Mouse (Mus musculus) lung, adult 18-20 months (tissue): ENCODE data around the gene Myh1.

Source experiments
- DNase-seq, 2 experiments: peaks; one replicate each; pipeline ENCODE4 v3.0.0; 2022; ENCODE audit warnings: mixed read lengths in 2 of 2

Myh1 gene

DNA sequence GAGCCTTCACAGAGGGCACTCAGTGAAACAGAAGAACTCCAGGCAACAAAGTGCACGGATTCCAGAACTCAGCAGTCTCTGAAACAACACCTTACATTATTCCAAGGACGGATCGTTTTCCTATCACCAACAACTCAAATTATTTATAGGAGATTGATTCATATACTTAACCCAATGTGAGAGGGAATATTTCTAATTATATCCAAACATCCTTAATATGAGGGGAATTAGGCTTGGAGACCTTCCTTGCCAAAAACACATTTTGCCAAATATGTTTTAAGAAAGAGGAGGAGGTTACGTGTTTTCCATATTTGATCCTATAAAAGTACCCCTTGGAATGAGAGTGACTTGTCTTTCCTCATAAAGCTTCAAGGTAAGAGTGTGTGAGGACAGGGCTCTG is at the start of gene Myh1:
Myh1 (plus strand) TSS at position 301 of the 400 bp plus-strand sequence.
- no peak for DNase-seq

DNA sequence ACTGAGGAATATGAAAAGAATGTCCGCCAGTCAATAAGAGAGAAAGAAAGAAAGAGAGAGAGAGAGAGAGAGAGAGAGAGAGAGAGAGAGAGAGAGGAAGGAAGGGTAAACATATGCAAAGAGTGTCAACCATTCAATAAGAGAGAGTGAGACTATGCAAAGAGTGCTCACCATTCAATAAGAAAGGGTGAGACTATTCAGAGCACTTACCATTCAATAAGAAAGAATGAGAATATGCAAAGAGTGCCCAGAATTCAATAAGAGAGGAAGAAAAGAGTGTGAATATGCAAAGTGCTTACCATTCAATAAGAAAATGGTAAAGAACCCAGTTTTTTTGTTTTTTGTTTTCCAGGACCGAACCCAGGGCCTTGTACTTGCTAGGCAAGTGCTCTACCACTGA is 49.6 kb upstream of the Myh1 start:
- DNase-seq = no peak

DNA sequence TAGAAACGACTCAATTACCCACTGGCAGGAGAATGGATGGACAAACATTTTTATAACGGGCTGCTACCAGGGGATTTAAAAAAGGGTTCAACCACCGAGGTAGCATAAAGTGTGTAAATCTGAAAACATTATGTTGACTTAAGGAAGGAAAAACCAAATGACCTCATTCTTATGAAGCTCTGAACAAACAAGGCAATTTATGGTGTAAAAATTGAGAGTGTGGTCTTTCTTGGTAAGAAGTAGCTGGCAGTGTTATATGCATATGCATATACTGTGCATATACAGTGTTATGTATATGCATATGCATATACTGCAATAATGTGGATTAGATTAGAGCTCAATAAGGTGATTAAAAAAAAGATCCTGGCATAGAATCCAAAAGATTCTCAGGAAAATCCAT is 48.7 kb upstream of the Myh1 start:
- DNase-seq = no peak

DNA sequence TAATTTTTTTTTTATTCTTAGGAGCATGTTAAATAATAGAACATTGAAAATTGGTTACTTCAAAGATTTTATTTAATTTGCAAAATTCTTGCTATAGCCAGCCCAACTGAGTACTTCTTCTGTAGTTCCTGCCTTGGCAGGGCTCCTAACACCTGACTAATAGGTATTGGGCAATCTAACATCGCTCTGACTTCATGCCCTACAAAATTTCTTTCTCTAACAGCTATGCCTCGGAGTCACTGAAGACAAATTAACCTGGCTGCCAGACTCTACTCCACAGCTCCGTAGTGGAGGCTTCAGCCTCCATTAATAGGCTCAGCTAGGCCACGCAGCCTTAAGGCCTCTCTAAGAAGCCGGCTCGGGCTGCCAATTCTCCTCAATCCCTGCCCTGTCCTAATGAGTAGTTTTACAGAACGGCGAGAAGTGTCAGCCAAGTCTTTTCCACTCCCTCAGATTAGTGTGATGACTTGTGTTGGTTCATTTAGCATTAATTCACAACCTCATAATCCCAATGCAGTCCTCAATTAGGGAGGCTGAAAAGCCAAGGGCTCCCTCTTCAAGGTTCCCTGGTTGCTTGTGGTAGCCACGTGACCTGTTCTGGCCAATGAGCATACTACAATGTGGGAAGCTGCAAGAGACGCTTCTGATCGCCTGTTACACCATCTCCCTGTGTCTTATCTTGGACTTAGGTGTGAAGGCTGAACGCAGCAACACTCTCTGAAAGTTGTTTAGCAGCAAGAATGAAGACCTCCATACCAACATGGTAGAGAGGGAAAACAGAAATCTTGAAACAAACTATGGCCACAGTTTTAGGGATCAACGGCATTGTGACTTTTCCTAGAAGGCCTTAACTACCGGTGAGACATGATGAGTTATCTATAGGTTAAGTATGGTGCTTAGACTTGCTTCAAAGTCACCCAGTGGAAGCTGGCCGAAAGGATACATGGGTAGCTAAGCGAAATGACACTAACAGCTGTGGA is 47.9 kb upstream of the Myh1 start:
- peak in 1 of 2 experiments; percentile 5 for DNase-seq

DNA sequence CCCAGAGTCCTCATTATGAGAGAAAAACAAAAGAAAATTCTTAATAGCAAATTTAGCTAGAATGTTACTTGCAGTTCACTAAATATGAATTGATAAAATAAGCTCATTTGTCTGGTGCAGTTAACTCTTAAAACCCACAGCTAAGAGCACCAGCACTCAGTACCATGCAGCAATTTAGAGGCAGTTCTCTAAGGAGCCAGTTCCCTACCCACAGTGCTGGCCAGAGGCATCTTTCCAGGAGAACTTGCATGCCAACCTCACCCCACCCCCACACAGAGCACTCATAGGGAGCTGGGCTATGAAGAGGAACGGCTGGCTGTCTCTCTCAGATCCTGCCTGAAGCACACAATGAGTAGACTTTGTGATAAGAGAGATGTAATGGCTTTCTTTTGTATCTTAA is 46.7 kb upstream of the Myh1 start:
- peak in 1 of 2 experiments; percentile 2 for DNase-seq

DNA sequence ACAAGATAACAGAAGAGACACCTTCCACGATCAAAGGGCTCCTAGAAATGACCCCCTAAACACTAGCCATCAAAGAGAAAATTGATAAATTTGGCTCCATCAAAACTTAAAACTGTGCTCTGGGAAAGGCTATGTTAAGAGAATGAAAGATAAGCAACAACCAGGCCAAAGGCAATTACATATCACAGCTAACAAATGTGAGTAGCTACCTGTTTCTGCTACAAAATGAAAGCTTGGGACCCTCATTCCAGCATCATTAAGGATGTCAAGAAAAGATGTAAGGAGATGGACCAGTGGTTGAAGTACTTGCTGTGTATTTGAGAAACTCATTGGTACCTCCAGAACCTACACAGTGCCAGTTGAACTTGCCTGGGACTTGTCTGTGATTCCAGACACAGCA is 46.0 kb upstream of the Myh1 start:
- no peak for DNase-seq

DNA sequence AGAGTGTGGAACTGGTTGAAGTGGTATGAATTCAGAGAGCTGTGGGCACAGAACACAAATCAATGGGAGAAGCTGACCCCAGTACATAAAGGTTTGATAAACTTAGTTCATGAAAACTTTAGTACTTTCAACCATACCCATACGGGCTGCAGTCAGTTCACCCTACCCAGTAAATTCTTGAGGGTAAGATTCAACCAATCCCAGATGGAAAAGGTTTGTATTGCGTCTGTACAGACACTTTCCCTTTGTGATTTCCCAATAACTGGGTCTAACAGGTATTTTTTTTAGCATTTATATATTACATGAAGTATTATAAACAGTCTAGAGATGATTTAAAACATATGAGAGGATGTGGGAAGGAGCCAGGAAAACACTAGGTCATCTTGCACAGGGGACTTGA is 44.2 kb upstream of the Myh1 start:
- no peak for DNase-seq

DNA sequence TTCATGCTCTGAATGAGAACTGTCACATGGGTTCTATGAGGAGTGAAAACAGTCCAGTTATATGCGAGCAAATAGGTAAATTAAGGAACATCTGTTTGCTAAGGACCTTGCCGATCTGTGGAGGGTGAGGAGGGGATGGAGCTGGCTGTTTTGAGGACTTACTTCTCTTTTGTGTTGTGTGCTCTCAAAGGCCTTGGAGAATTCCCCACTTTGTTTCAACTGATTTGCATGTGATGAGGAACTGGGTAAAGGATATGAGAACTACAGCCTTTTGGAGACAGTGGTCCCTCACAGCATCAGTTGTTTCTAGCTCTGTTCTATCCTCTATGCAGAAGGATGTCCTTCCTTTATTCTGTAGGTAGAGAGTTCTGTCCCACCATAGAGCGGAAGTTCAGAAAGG is 39.7 kb upstream of the Myh1 start:
- no peak for DNase-seq

DNA sequence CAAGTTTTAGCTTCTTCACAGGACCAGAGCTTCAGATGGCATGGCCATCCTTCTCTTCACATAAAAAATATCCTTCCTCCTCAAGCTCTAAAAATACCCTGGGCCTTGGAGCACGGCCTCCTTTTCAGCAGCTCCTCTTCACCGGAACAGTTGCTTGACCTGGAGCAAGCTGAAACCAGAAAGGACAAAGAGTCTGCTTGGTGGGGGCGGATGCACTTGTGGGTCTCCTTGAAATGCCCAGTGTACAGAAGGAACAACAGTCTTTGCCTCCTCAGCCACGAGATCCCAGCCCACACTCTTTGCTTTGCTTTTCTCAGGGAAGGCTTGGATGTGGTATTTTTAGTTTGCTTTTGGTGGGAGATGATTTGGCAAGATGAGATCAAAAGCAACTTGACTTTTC is 36.2 kb upstream of the Myh1 start:
- DNase-seq = no peak

DNA sequence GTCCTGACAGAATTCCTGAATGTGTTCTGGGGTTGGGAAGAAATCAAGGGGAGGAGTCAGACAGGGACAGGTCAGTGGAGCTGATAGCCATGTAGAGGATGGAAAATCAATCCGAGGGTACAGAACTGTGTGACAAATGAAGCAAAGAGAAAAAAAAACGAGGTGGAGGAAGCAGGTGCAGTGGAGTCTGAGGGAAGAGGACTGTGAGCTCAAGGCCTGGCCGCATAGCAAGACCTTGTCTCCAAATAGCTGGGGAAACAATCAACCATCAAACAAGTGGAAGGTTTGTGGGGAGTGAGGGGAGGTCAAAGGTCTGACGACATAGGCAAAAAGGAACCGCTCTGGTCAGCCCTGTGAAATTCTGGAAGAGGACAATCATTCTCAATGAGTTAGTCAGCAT is 35.0 kb upstream of the Myh1 start:
- no peak for DNase-seq

DNA sequence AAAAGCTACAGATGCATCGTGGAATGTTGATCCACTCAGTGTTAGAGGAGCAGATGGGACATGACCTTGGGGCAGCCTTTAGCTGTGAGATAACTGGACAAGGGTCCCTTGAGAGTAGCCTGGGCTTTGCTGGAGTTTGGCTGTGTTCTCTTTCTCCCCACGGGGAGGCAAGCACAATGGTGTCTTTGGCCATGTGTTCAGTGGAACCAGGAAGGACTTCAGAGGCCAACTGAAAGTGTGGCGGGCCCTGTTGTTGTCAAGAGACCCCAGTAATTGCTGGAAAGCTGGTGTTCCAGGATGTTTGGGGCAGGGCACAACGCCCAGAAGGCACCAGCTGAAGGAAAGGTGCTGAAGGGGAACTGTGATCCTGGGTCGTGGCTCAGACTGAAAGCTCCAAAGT is 30.6 kb upstream of the Myh1 start:
- no peak for DNase-seq

DNA sequence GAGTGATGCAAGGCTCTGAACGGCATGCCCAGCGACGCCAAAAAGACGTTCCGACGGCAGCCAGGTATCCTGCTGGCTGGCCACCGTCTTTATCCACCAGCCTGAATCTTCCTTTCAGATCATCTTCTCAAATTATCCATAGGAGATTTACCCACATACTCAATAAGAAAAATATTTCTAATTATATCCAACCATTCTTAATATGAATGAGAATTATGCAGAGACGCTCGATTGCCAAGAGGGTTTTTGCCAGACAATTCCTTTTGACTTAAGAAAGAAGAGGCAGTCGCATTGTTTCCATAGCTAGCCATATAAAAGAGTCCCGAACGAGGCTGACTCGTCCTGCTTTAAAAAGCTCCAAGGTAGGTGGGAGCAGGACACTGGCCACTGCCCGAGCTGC is 29.1 kb upstream of the Myh1 start, which contains the start of gene Myh2:
Myh2 (plus strand) TSS at position 301 of the 400 bp plus-strand sequence.
- no peak for DNase-seq

DNA sequence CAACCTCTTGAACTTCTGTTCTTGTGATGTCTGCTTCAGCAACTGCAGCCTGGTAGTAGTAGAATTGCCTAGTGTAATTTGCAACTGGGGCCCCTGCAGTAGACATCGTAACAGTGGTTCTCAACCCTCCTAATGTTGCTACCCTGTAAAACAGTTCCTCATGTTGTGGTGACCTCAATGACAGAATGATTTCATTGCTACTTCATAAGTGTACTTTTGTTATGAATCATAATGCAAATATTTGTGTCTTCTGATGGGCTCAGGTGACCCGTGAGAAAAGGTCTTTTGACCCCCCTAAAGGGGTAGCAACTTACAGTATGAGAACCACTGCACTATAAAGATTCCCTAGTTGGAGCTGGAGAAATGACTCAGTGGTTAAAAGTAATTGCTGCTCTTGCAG is 27.4 kb upstream of the Myh1 start:
- no peak for DNase-seq

DNA sequence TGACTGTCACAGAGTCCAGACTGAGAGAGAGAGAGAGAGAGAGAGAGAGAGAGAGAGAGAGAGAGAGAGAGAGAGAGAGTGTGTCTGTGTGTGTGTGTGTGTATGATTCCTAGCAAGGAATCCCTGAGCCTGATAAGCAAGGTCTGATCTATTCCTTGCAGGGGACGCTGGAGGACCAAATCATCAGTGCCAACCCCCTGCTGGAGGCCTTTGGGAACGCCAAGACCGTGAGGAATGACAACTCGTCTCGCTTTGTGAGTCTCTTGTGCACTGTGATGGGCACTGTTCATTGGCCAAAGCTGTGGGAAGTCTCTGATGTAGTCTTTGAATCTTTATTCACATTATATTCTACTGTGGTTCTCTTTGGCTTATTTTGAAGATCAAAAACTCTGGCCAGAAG is 23.5 kb upstream of the Myh1 start:
- no peak for DNase-seq

DNA sequence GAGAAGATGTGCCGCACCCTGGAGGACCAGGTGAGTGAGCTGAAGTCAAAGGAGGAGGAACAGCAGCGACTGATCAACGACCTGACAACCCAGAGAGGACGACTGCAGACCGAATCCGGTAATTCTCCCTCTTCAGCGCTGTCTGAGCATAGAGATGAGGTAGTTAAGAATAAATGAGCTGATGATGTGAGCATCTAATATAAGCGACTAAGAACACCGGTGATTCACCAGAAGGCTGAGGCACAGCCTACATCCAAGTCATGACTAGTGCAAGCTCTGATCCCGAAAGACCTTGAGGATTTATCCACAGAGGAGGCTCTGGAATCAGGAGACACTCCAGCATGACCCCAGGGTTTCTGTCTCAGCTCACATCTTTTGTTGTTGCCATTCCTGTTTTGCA is 9.5 kb upstream of the Myh1 start:
- DNase-seq = no peak

DNA sequence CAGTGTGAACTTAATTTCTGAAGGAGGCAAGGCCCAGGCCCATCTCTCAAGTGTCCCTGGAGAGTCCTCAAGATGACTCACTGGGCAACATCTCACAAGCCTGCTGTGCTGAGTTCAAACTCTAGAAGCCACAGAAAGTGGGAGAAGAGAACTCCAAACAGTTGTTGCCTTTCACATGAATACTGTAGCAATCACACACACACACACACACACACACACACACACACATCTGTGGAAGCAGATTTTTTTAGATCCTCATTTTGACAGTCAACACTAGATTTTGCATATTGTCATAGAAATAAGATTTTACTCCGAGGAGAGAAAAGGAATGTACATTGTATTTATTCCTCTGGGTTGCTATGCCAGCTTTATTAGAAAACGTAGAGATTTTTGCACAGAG is 9.0 kb upstream of the Myh1 start:
- no peak for DNase-seq

DNA sequence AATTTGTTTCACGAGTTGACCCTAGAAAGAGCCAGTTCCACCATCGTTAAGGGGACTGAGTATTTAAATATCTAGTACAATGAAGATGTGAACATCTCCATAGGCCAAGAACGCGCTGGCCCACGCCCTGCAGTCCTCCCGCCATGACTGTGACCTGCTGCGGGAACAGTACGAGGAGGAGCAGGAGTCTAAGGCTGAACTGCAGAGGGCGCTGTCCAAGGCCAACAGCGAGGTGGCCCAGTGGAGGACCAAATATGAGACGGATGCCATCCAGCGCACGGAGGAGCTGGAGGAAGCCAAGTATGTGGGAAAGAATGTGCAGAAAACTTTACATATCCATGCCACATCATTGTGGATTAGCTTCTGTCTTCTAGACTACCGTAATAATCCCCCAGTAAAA is 8.4 kb upstream of the Myh1 start:
- DNase-seq = no peak

DNA sequence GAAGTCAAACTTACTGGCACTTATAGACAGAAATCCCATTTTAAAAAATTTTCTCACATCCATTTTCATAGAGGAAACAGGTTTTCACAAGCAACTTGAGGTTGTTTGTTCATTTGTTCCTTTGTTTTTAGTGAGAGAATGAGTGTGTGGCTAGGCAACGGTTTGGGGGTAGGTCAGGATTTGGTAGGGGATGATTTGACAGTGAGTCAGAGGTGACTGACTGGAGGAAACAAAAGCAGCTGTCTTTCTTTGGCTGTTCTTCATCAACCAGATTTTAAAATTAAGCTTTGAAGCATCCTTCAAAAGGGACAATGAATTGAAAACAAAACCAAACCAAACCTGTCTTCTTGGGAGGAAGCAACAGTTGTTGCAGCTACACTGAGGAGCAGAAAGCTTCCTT is 531 bp upstream of the Myh1 start:
- no peak for DNase-seq

DNA sequence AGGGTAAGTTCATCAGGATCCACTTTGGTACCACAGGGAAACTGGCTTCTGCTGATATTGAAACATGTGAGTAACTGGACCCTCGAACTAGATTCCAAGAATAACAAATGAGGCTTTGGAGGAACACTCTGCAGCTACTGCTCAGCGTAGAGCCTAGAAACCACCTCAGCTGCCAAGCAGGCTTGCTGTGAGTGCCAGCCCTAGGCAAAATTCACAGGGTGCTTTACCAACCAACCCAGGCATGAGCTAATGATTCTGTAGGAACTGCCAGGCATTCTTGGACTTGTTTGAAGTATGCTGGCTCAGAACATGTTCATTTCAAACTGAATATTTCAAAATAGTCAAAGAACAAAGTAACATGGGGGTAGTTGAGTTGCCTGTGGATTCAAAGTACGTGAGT is 4.9 kb downstream of the Myh1 start:
- no peak for DNase-seq

DNA sequence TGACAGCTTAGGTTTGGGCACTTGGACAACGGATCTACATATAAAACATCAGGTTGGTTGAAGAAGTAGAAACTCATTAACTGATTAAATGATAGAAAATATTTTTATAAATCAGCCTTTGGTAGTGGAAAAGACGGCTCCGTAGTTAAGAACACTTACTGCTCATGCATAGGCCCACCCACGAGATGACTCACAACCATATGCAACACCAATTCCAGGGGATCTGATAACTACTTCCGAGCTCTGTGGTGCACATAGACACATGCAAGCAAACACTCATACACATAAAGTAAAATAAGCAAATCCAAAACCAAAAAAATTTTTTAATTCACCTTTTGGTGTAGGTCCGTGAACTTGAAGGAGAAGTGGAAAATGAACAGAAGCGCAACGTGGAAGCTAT is 22.0 kb downstream of the Myh1 start:
- DNase-seq = no peak

DNA sequence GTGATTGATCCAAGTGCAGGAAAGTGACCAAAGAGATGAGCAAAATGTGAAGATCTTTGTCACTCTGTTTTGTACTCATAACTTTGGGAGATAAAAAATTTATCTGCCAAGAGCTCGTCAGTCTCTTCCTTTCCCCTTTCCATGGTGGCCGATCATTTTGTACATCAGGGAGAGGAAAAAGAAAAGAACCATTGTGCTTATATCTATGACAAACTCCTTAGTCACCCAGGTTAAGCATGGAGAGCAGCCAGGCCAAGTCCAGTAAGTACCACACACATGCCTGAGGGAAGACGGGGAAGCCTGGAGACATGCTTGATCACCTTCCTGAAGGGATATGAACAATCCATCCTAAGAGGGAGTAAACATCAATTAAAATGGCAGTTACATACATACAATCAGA is 24.6 kb downstream of the Myh1 start:
- DNase-seq = no peak

DNA sequence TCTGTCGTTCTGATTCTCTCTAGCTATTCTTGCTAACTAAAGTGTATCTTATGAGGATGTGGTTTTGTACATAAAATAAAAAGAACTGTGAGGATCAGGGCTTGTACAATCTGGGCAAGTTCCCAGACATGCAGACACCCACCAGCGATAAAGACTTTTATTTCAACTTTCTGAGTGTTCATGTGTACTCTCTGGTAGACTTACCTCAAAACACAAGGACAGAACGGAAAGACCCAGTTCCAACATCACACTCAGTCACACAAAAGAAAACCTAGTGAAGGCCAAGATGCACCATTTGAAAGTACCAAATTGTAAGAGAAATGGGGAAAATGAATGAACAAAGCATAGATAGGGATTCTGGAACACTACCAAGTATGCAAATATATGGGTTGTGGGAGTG is 28.9 kb downstream of the Myh1 start:
- no peak for DNase-seq

DNA sequence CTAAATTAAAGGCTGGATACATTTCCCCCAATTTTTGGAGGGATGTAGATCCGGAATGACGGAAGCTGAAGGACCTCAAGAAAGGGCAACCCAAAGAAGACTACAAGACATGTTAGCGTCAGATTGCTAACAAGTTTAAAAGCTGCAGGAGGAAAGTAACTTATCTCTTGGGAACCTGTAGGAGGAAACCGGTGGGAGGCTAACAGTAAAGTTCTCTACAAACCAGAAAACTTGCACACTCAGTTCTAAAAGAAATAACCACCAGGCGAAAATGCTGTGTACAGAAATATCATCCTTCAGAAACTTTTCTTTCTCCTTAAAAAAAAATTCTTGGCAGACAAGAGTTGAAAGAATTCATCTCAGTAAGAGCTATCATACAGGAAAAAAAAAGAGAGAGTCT is 29.3 kb downstream of the Myh1 start:
- DNase-seq = no peak

DNA sequence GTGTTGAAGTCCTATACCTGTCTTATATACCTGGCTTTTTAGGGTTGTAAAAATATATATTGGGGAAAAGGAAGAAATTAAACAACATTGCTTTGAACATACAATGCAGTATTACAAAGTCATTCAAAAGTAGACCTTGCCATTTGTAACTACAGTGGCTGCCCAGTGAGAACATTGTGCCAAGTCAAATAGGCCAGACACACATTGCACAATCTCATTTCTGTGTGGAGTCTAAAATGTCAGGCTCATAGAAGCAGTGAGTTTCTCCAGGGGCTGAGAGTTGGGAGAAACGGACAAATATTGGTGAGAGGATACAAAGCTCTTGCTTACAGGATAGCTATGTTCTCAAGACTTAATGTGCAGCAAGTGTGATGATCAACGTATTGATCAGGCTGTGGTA is 30.1 kb downstream of the Myh1 start:
- DNase-seq = peak; percentile 39 to 74
